Mouse (Mus musculus) neural tube, embryonic 15.5 days (tissue): ENCODE results near the gene Myo1e. TPM values are rescaled to one million over a fixed set of nuclear protein-coding genes. Genes with fewer than 3 reads are reported as not detected.

Experiments
- ATAC-seq: fragments of 200-750 bp; cut with Nextera tagmentation; 2 replicates; pipeline ENCODE4 v1.8.0; 2017; ENCODE audit warnings: mild to moderate bottlenecking, moderate TSS enrichment, moderate library complexity; ENCODE audit not compliant: low FRiP score
- H3K27ac ChIP-seq: fragments of 300-500 bp; sonication (generic); replicated peaks from 2 replicates; pipeline ENCODE4 v1.5.1; 2015; ENCODE audit warnings: mild to moderate bottlenecking, inconsistent platforms
- H3K27me3 ChIP-seq: fragments of 300-500 bp; sonication (generic); replicated peaks from 2 replicates; pipeline ENCODE4 v1.6.1; 2015; ENCODE audit warnings: inconsistent platforms
- H3K36me3 ChIP-seq: fragments of 300-500 bp; sonication (generic); 2 replicates; pipeline ENCODE4 v1.6.1; 2015; ENCODE audit warnings: inconsistent platforms
- H3K4me1 ChIP-seq: fragments of 300-500 bp; sonication (generic); 2 replicates; pipeline ENCODE4 v1.6.1; 2015; ENCODE audit warnings: inconsistent platforms
- H3K4me2 ChIP-seq: fragments of 300-500 bp; sonication (generic); 2 replicates; pipeline ENCODE4 v1.6.1; 2015; ENCODE audit warnings: inconsistent platforms, mild to moderate bottlenecking, moderate library complexity
- H3K4me3 ChIP-seq: fragments of 300-500 bp; sonication (generic); replicated peaks from 2 replicates; pipeline ENCODE4 v1.5.1; 2015; ENCODE audit warnings: mild to moderate bottlenecking, inconsistent platforms
- H3K9ac ChIP-seq: fragments of 300-500 bp; sonication (generic); replicated peaks from 2 replicates; pipeline ENCODE4 v1.6.1; 2015; ENCODE audit warnings: mild to moderate bottlenecking, inconsistent platforms
- H3K9me3 ChIP-seq: fragments of 300-500 bp; sonication (generic); replicated peaks from 2 replicates; pipeline ENCODE4 v1.6.1; 2016; ENCODE audit warnings: inconsistent platforms
- WGBS: fragments of 180-500 bp; shearing (Covaris S2); methylation state at CpG from one replicate; pipeline ENCODE4 v1.1.7; 2015; ENCODE audit warnings: mixed read lengths; 5-methylcytosine and 5-hydroxymethylcytosine counted together
- polyA plus RNA-seq: library from polyadenylated mRNA; unstranded; fragments of >200 nt; fragmentation: Nextera tagmentation; extraction: Ambion mirVana; gene quantifications from 2 replicates; pipeline ENCODE4 v1.2.1, GENCODE M21; 2015

The Myo1e gene
- polyA plus RNA-seq, 1 experiment from 2014 or later, result 5.3 TPM

GRCm38 (mm10) chr9:70338894-70339293 lies 131.7 kb downstream of the Myo1e start:
- H3K4me1 ChIP-seq, result no peaks in the 10 kb centered on the region
- no peak overlapping the region for H3K4me2 ChIP-seq
- no peak for ATAC-seq
- no peaks in the 10 kb centered on the region for H3K9me3 ChIP-seq
- H3K27ac ChIP-seq, result no peak overlapping the region
- no peak overlapping the region for H3K4me3 ChIP-seq
- no peaks in the 10 kb centered on the region for H3K36me3 ChIP-seq
- H3K27me3 ChIP-seq, result no peaks in the 10 kb centered on the region
- H3K9ac ChIP-seq, result no peak overlapping the region

GRCm38 (mm10) chr9:70349274-70349673 lies 142.1 kb downstream of the Myo1e start:
- Histone ChIP-seq H3K4me2 (no peak overlapping the region), H3K27ac (no peak overlapping the region), H3K9me3 (no peaks in the 10 kb centered on the region), H3K4me3 (no peak overlapping the region), H3K27me3 (no peaks in the 10 kb centered on the region), H3K36me3 (no peaks in the 10 kb centered on the region; the same call in 1 of the 2 replicates), H3K9ac (no peak overlapping the region), H3K4me1 (peaks cover 8% of the 10 kb centered on the region; the same call in 1 of the 2 replicates)
- no peak for ATAC-seq
- WGBS, result 90% methylated on average over 2 of the region's 2 CpGs

- no peaks in the 10 kb centered on the region for H3K9me3 ChIP-seq
- 31% methylated on average over 8 of the region's 8 CpGs for WGBS
- no peaks in the 10 kb centered on the region; the same call in 1 of the 2 replicates for H3K36me3 ChIP-seq
- no peak overlapping the region for H3K4me3 ChIP-seq
- H3K27ac ChIP-seq, result peak overlapping the region; percentile 43; the same call in 1 of the 2 replicates
- H3K9ac ChIP-seq, result no peak overlapping the region
- peak; percentile 72 for ATAC-seq
- no peaks in the 10 kb centered on the region for H3K27me3 ChIP-seq
- H3K4me2 ChIP-seq, result no peak overlapping the region
- H3K4me1 ChIP-seq, result peaks cover 8% of the 10 kb centered on the region; the same call in 1 of the 2 replicates
These were observed 144.6 kb downstream of the Myo1e start for GRCm38 (mm10) chr9:70351570-70352277.

GRCm38 (mm10) chr9:70356254-70356653 lies 149.1 kb downstream of the Myo1e start:
- Histone ChIP-seq H3K4me1 (peaks cover 8% of the 10 kb centered on the region; the same call in 1 of the 2 replicates), H3K27ac (no peak overlapping the region), H3K27me3 (no peaks in the 10 kb centered on the region), H3K4me3 (no peak overlapping the region), H3K9ac (no peak overlapping the region), H3K4me2 (no peak overlapping the region), H3K9me3 (no peaks in the 10 kb centered on the region; the same call in 1 of the 2 replicates), H3K36me3 (no peaks in the 10 kb centered on the region; the same call in 1 of the 2 replicates)
- no peak for ATAC-seq
- WGBS, result 54% methylated on average over 8 of the region's 8 CpGs

- 97% methylated on average over 2 of the region's 2 CpGs for WGBS
- Histone ChIP-seq H3K27ac (no peak overlapping the region), H3K36me3 (no peaks in the 10 kb centered on the region), H3K9me3 (no peaks in the 10 kb centered on the region; the same call in 1 of the 2 replicates), H3K4me3 (no peak overlapping the region), H3K9ac (no peak overlapping the region), H3K27me3 (no peaks in the 10 kb centered on the region), H3K4me1 (no peaks in the 10 kb centered on the region), H3K4me2 (no peak overlapping the region)
- ATAC-seq, result no peak
These were observed 152.4 kb downstream of the Myo1e start for GRCm38 (mm10) chr9:70359402-70360131.

GRCm38 (mm10) chr9:70364741-70365140 lies 157.6 kb downstream of the Myo1e start:
- 93% methylated on average over 8 of the region's 8 CpGs for WGBS
- Histone ChIP-seq H3K27ac (no peak overlapping the region), H3K4me3 (no peak overlapping the region), H3K4me2 (no peak overlapping the region), H3K36me3 (peaks cover 4% of the 10 kb centered on the region; the same call in 1 of the 2 replicates), H3K9me3 (no peaks in the 10 kb centered on the region), H3K4me1 (no peaks in the 10 kb centered on the region), H3K27me3 (no peaks in the 10 kb centered on the region), H3K9ac (no peak overlapping the region)
- ATAC-seq, result no peak

GRCm38 (mm10) chr9:70365915-70366314 lies 158.8 kb downstream of the Myo1e start:
- Histone ChIP-seq H3K9ac (no peak overlapping the region), H3K36me3 (peaks cover 4% of the 10 kb centered on the region; the same call in 1 of the 2 replicates), H3K4me1 (no peaks in the 10 kb centered on the region), H3K27me3 (no peaks in the 10 kb centered on the region), H3K4me2 (no peak overlapping the region), H3K4me3 (no peak overlapping the region), H3K9me3 (no peaks in the 10 kb centered on the region), H3K27ac (no peak overlapping the region)
- ATAC-seq, result no peak
- 83% methylated on average over 2 of the region's 2 CpGs for WGBS

- ATAC-seq, result no peak
- no peak overlapping the region for H3K4me2 ChIP-seq
- 93% methylated on average over 6 of the region's 6 CpGs for WGBS
These were observed 159.7 kb downstream of the Myo1e start for GRCm38 (mm10) chr9:70366898-70367297.

GRCm38 (mm10) chr9:70371638-70372037 lies 164.5 kb downstream of the Myo1e start:
- H3K27me3 ChIP-seq, result no peaks in the 10 kb centered on the region
- H3K36me3 ChIP-seq, result peaks cover 4% of the 10 kb centered on the region; the same call in 1 of the 2 replicates
- ATAC-seq, result no peak
- H3K4me1 ChIP-seq, result no peaks in the 10 kb centered on the region
- H3K27ac ChIP-seq, result no peak overlapping the region
- no peak overlapping the region for H3K4me3 ChIP-seq
- H3K4me2 ChIP-seq, result no peak overlapping the region
- H3K9ac ChIP-seq, result no peak overlapping the region
- WGBS, result 78% methylated on average over 5 of the region's 5 CpGs
- no peaks in the 10 kb centered on the region for H3K9me3 ChIP-seq

More at GRCm38 (mm10) chr9:70366898-70367297, 159.7 kb downstream of the Myo1e start:
- no peaks in the 10 kb centered on the region for H3K27me3 ChIP-seq
- H3K9me3 ChIP-seq, result no peaks in the 10 kb centered on the region
- peaks cover 4% of the 10 kb centered on the region; the same call in 1 of the 2 replicates for H3K36me3 ChIP-seq
- no peaks in the 10 kb centered on the region for H3K4me1 ChIP-seq
- no peak overlapping the region for H3K9ac ChIP-seq
- no peak overlapping the region for H3K27ac ChIP-seq
- H3K4me3 ChIP-seq, result no peak overlapping the region

- ATAC-seq, result no peak
- no peaks in the 10 kb centered on the region for H3K9me3 ChIP-seq
These were observed 172.6 kb downstream of the Myo1e start for GRCm38 (mm10) chr9:70379502-70380467.

GRCm38 (mm10) chr9:70382091-70382490 lies 174.9 kb downstream of the Myo1e start:
- Histone ChIP-seq H3K9ac (no peak overlapping the region), H3K9me3 (no peaks in the 10 kb centered on the region), H3K4me1 (no peaks in the 10 kb centered on the region), H3K27ac (no peak overlapping the region), H3K4me2 (no peak overlapping the region), H3K27me3 (no peaks in the 10 kb centered on the region), H3K4me3 (no peak overlapping the region), H3K36me3 (no peaks in the 10 kb centered on the region)
- ATAC-seq, result no peak
- 84% methylated on average over 12 of the region's 12 CpGs for WGBS

More at GRCm38 (mm10) chr9:70379502-70380467, 172.6 kb downstream of the Myo1e start:
- Histone ChIP-seq H3K36me3 (no peaks in the 10 kb centered on the region), H3K27me3 (no peaks in the 10 kb centered on the region), H3K4me3 (no peak overlapping the region), H3K27ac (no peak overlapping the region), H3K9ac (no peak overlapping the region), H3K4me1 (no peaks in the 10 kb centered on the region), H3K4me2 (no peak overlapping the region)
- WGBS, result 86% methylated on average over 7 of the region's 7 CpGs
